Mouse (Mus musculus) adipocyte (in vitro differentiated cells): ENCODE results near the gene Mcrip1.

Experiments used
- DNase-seq: peaks from one replicate; pipeline ENCODE4 v3.0.0-alpha.2; 2016; ENCODE audit warnings: low spot score

The Mcrip1 gene

DNA sequence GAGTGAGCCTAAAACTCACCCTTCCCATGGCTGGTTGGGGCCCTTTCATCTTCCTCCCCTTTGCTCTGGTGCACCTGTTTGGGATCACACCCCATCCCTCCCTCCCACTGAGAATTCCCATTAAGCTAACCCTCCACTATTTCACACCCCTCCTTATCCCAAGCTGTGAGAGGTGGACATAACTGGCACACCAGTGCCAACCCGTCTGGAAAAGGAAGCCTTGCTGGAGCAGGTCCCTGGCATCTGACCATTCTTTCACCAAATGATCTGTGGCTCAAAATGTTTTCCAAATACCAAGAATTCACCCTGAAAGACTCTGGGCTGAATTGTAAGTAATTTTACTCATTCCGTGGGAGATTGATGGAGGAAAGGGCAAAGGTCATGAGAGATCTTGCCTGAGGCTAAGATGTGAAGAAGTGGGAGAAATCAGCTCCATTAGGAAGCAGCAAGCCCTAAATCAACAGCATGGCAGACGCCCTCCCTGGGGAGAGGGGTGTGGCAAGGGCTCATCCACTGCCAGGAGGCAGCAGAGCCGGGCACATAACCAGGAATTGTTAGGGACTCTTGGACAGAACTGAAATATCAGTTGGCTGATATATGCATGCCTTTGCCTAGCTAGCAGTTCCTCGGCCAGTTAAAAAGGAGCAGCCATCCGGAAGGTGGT, 36.6 kb downstream of the Mcrip1 start:
- peak; percentile 98 for DNase-seq

DNA sequence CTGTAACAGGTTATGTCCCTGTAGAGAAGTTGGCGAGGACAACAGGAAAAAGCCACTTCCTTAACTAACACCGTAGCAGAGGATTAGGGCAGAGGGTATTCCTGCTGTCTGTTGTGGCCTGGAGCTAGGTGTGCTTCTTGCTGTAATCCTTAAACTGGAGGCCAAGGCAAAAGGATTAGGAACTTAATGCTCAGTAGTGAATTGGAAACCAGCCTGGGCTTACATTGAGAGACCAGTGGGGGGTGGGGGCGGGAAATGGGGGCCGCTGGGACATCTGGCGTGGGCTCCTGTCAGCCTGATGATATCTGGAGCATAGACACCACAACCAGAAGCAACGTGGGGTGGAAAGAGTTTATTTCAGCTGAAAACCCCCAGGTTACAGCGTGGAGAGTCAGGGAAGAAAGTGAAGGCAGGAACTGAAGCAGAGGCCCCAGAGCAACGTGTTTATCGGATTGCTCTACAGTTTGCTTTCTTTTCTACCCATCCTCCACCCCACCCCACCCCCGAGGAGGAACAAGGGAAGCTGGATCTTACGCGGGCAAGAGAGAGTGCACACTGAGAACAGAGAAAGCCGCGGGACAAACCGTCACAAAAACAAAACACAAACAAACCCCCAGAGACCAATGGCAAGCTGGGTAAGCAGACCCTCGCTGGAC, 39.0 kb downstream of the Mcrip1 start:
- no peak for DNase-seq

DNA sequence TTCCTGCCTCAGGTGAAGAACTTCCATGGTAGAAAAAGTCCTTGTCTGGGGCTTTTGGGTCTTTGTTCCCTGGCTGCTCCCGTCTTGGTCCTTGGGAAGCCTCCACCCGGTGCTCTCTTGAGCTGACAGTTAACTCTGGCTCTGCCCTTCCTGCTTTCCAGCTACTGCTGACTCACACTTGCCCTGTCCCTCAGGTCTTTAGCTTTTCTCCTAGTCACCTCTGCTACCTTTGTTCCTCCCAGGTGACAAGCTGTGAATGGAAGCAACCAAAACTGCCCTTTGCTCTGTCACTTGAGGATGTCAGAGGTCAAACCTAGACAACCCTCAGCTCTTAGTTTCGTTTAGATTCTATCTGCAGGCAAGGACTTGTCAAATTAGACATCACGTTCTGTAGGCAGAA, 39.6 kb downstream of the Mcrip1 start:
- DNase-seq: no peak

DNA sequence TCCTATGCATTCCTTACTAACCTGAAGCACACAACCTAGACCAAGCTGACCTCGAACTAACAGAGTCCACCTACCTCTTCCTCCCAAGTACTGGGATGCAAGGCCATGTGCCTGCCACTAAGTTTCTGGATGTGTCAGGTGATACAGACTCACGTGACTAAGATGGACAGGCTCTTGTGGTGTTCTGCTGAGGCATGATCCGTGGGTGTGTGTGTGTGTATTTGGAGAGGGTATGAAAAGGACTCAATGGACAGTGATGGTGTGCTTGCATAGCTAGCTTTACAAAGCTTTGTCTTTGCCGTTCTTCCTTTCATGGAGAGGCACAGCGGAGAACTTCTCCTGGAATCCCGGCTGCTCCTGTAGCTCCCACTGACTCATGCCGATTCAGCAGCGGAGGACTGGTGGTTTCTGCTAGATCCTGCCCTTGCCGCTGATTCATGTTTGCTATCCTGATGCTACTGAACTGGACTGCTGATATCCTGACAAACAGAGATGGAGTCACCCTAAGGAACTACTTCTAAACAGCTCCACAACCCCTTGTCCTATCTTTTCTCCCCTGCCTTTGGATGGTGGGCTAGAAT, 41.1 kb downstream of the Mcrip1 start:
- no peak for DNase-seq

DNA sequence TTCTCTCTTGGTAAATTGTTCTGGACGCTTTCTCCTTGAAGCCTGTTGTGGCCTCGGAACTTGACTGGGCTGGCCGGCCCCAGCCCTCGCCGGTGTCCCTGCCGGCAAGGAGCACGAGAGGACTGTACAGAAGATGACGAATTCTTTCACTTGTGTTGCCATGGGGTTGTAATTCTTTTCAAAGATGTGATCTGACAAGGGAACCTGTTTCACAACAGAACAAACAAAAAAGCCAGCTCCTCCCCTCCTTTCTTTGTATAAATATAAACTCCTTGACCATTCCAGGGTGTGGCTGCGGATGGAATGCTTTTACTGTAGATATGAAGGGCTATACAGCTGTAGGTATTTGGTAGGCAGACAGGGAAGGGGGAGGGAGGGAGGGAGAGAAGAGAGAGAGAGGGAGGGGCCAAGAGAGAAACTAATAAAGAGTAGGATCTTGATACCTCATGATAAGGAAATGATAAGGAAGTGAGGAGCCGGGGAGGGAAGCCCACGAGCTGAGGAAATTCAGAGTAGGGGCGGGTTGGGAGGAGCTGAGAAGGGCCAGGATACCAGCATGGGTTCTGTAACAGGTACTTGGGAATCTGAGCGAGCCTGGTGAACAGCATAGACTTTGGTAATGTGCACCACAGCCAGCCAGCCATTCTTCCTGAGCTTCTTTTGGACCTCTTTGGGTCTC, 41.8 kb downstream of the Mcrip1 start:
- no peak for DNase-seq

DNA sequence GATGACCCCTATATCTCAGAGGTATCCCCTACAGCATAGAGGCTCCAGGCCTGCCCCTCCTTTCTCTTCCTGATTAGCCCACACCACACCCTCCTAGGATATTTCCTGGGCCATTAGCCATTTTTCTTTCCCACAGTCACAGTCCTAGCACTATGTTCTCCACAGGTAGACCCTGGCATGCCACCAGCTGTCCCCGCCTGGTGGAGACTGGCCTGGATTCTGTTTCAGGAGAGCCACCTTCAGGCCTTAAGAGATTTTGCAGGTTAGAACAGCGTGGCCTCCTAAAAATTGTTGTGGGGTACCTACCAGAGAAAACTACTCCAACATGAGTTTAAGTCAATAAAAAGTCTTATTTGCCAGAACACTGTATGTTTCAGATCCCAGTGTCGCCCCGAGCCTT, 42.6 kb downstream of the Mcrip1 start:
- peak; percentile 37 for DNase-seq

DNA sequence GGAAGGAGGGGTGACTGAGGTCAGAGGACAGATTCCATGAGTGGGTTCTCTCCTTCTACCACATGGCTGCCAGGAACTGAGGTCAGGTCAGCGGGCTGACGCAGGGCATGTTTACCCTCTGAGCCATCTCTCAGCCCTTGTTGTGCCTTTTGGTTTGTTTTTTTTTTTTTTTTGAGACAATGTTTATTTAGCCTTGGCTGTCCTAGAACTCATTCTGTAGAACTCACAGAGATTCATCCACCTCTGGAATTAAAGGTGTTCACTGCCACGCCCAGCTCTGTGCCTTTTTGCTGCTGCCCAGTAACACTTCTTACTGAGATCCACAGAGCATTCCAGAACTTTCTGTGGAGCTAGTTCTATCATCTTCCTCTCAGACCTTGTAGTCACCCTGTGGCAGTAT, 43.9 kb downstream of the Mcrip1 start:
- no peak for DNase-seq

DNA sequence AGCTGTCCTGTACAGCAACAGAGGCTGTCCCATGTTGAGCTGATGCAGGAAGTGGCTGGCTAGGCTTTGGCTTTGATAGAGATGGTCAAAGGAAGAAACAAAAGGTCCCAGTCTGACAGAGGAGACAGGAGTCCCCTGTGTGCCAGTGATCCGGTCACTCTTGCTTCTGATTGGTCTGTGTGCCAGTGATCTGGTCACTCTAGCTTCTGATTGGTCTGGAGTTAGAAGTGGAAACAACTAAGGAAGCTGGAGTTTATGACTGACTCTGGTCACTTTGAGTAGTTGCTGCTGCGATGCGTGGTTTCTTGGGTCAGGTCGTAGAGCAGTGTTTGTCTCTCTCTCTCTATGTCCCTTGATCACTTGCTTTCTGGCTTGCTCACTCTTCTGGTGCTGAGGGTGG, 47.8 kb downstream of the Mcrip1 start:
- peak; percentile 56 for DNase-seq

DNA sequence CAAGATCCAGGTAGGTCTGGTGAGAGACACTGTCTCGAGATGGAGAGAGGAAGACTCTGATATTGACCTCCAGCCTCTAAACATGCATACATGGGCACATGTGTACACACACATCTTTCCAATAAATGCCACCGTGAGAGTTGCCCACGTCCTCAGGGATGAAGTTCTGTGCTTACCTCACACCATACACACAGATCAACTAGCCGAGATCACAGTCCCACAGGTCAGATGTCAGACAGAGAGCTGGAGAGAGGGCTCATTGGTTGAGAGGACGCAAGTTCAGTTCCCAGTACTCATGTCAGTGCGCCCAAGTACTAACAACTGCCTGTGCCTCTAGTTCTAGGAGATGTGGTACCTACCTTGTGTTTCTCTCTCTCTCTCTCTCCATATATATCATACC, 48.5 kb downstream of the Mcrip1 start:
- peak; percentile 70 for DNase-seq

DNA sequence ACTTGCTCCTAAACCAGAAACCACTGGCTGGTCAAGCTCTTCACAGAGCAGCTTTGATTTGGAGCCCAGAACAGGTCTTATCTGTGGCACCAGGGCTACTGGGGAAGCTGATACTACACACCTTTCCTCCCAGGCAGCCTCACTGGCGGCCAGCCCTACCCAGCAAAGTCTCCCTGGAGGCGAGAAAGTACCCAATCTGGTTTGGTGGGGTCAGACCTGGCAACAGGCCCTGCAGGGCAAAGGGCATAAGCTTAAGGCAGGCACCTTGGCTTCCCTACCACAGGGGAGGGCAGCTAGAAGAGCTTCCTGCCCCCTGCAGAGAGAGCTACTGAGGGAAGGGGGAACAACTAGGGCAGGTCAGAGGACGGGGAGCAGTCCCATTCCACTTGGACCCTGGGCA, 49.2 kb downstream of the Mcrip1 start:
- DNase-seq: peak; percentile 83

DNA sequence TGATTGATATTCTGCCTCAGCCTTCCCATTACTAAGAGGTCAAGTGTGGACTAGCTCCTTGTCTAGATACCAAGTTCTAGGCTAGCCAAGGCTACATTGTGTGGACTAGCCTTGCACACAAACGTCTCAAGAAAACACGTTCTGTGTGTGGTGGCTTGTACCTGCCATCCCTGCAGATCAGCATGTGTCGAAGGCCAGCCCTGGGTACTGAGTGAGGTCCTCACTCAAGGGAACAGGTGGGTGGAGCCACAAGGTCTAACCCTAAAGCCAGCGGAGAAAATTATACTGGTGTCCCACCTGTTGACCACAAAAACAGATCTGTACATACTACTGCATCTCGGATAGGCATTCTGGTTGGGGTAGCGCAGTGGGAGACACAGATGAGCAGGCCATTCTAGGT, 49.6 kb downstream of the Mcrip1 start:
- DNase-seq: no peak

DNA sequence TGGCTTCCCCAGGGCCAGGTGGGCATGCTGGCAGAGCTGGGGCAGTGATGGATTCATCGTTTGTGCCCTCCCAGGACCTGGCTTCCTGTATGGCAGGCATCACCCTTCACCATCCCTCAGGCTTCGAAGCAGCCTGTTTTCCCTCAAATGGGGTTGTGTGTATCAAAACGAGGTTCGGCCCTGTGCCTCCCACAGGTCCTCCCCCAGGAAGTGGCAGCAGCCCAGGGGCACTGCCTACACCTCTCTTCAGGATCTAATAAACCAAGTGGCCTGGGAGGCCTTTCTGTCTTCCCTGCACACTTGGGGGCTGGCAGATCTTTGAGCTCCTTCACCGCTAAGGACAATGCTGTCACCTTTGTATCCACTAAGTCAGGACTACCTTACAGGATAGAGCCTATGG, 50.6 kb downstream of the Mcrip1 start:
- DNase-seq: peak; percentile 28

DNA sequence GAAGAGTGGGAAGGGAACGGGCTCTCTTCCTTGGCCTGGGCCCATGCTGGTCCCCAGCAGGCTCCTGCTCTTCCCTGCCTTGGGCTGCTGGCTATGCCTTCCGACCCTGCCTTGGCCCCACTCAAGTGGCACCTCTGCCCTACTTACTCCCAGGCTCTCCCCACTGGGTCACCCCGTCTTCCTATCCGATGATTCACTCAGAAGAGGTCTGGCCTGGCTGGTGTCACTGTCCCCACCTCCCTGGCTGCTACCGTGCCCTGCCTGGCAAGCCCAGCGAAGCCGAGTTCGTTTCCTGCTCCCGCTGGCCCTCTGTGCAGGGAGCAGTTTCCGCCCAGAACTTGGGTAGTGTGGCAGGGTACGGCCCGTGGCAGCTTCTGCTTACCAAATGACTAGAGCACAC, 51.3 kb downstream of the Mcrip1 start:
- peak; percentile 84 for DNase-seq

DNA sequence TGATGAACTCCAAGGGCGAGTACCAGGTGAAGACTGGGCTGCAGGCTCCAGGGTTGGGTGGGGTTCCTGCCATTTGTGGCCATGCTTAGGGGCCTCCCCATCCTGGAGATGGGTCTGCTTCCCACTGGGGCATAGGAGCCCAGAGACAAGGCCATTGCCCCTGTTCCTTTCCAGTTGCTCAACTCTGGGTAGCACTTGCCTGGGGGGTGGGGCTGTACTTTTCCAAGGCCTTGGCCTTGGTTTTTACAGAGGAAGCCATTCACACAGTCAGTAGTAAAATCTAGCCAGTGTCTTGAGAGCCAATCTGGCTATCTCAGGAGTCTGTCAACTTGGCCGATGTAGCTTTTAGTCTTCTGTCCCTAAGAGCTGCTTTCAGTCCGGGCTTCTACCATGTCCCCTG, 52.1 kb downstream of the Mcrip1 start:
- peak; percentile 84 for DNase-seq

DNA sequence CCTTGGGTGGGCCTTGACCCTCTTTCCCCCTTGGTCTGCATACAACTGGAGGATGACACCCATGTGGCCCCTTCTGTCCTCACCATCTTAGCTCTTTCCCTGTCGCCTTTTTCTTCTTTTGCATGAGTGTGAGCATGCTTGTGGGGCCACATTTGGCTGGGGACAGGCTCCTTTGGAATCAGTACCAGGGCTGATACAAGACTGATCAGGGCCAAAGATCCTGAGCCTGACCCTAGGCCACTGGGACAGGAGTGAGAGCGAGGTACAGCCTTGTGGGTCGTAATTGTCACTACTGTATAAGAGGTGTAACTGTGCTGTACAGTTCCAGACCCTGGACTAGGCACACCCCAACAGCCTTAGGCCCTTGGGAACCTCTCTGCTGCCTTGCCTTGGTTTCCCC, 55.6 kb downstream of the Mcrip1 start:
- no peak for DNase-seq

DNA sequence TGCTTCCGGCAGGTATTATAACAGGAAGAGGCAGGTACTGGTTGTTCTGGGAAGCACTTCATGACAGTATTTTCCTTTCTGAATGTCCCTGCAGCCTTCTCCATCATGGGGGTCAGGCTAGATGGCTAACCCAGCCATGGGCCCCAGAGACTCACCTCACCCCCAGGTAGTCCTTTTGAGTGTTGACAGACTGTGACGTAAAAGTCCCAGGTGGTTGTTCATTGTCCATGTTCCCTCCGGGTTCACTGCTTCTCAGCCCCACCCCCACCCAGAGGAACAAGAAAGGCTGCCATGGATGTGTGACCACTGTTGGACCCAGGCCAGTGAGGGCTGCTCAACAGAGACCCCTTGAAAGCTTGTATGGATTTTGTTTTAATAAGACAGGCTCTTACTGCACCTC, 56.2 kb downstream of the Mcrip1 start:
- no peak for DNase-seq
